Mouse (Mus musculus) CH12F3 (cell line): ENCODE measurements around the gene Ston1.

Source experiments
- in situ Hi-C: fragments of 300-500 bp; cut with MboI; formaldehyde crosslinking; loops from 2 replicates; pipeline ENCODE4 v1.14.3; 2020; ENCODE audit warnings: low sequenced_read_pairs

The Ston1 gene

GRCm38 (mm10) chr17:88597222-88598055 is at the start of gene Ston1:
TSS of gene Ston1 (plus strand) at chr17:88597684.
- in situ Hi-C loops: no loop called here

DNA sequence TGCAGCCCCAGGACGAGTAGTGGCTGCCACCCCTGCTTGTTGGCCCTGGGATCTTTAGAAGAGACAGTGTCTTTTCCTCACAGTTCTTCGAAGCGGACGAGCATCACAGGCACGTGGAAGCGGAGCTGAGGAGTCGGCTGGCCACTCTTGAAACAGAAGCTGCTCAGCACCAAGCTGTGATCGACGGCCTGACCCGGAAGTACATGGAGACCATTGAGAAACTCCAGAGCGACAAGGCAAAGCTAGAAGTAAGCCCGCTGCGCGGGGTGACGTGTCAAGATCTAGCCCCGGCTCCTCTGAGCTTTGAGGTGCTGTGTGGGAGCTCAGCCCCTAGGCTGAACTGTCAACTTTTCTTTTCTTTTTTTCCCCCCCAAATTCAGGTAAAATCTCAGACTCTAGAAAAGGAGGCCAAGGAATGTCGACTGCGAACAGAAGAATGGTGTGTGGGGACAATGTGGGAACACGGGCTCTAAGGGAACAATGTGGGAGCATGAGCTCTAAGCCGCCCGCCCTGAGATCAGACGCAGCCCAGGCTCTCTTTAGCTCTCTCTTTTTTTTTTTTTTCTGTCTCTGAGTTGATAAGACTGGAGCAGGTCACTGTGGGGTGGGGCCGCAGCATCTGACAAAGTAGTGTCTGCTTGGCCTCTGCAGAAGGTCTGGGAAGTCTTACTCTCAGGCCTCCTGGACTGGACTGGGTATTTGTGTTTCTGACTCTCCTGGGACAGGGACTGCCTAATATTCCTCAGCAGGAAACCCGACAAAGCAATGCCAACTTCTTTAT is 47.9 kb upstream of the Ston1 start:
- in situ Hi-C loops: no loop called here

GRCm38 (mm10) chr17:88550351-88550750 is 47.1 kb upstream of the Ston1 start:
- in situ Hi-C loops: no loop called here

- in situ Hi-C loops: no loop called here
Measured at GRCm38 (mm10) chr17:88550981-88551940, 46.2 kb upstream of the Ston1 start.

DNA sequence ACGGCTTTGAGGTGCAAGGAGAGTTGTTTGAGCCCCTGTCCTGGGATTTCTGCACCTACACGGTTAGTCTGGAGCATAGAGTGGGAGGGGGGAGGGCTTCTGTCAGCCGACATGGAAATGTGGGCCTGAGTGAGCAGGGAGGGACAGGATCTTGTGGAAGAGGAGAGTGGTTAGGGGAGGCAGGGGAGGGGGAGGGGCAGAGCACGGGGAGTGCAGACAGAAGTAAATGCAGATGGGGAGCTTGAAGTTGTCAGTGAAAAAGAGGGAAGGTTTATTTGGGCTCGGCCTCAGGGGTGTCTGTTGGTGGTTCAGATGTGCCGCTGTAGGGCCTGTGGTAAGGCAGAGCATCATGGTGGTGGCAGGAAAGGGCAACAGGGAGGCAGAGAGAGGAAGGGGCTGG is 44.9 kb upstream of the Ston1 start:
- in situ Hi-C loops: no loop called here

DNA sequence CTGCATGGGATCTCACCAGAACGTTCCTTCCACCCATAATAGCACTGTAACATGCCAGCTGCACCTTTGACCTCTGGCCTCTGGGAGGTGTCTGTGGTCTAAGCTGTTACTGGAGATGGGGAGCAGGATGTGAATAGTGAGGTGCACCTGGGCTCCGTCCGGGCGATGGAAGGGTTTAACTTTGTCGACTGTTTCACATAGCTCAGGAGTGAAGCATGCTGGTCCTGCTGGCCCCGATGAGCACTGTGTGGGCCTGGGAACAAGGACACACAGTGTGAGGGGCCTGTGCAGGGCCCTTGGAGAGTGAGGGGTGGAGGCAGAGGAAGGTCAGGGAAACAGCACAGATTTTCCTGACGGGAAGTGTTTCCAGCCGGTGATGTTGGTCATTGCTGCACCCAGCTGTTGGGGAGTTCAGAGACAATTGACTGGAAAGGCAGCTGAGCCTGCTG is 44.5 kb upstream of the Ston1 start:
- in situ Hi-C loops: no loop called here

GRCm38 (mm10) chr17:88553473-88554087 is 43.9 kb upstream of the Ston1 start:
- in situ Hi-C loops: no loop called here

DNA sequence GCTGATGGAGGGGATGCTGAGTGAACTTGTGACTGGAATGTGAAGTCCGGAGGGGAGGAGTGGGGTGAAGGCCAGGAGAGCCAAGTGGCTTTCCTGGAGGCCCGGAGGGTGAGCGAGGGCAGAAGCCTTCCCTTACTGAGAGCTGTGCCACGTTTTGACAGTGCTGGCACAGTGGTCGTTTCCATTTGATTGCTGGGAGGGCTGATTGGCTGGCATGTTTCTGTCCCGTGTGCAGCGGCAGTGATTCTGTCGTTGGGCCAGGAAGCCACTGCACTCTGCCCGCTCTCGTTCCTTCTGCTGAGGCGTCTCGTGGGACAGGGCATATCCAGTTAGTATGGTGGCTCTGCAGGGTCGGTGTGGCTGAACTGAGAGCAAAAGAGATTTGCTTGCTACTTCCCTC is 41.3 kb upstream of the Ston1 start:
- in situ Hi-C loops: no loop called here

DNA sequence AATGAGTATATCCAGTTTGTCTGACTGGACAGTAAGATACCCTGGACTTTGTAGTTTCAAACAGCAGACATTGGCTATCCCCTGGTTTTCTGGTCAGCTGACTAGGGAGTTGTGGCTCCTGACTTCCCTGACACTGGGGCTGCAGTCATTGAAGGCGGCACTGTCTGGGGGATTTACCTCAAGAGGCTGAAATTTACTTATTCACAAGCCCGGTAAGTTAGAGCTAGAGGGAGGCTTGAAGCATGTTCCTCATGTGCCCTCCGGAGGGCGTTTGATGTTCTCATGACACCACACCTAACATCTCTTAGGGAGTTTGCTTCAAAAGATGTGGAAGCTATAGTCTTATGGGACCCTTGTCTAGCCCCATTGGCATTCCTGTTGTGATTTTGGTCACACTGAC is 40.8 kb upstream of the Ston1 start:
- in situ Hi-C loops: no loop called here

GRCm38 (mm10) chr17:88558168-88558842 is 39.2 kb upstream of the Ston1 start:
- in situ Hi-C loops: no loop called here

- in situ Hi-C loops: no loop called here
Measured at GRCm38 (mm10) chr17:88563611-88564010, 33.9 kb upstream of the Ston1 start.

DNA sequence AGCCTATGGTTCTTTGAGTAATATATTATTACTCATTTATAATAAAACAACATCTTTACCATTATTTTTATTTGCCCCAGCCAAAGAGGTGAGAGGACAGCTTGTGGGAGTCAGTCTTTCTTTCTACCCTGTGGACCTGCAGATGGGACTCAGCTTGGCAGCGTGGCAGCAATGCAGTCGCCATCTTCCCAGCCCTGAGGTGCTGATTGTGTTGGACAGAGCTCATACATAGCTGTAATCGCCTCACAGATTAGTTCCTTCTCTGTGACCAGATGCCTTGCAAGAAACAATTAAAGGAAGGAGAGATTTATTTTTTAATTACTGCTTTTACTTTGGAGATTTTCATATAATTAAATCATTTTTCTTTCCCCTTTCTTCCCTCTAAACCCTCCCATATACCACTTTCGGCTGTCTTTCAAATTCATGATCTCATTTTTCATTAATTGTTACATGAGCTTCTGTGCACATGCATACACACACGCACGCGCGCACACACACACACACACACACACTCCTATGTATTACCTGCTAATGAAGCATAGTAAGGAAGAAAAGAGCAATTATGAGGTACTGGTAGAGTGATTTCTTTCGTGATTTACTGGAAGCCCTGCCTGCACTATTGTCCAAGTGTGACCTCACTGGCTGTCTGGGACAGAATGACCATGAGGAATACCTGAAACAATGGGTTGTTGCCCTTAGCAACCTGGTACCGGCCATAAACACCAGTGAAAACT is 27.5 kb upstream of the Ston1 start:
- in situ Hi-C loops: no loop called here

- in situ Hi-C loops: no loop called here
Measured at GRCm38 (mm10) chr17:88570784-88571183, 26.7 kb upstream of the Ston1 start.

DNA sequence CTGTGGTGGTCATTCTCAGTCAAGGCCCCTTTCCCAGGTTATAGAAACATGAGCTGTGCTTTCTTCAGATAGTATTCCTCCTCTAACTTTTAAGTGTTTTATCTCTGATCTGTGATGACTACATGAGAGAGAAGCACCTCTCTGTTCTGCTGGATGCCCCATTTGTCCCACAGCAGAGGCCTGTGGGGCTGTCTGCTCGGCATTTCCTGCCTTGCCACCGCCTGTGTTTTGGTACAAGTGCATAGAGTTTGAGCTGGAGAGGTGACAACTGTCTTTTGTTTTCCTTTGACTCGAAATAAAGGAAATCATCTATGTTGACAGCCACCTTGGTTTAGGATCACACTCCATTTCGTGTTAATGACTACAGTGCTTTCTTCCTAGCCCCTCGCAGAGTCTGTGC is 22.7 kb upstream of the Ston1 start:
- in situ Hi-C loops: no loop called here

GRCm38 (mm10) chr17:88578522-88579242 is 18.8 kb upstream of the Ston1 start:
- in situ Hi-C loops: no loop called here

- in situ Hi-C loops: no loop called here
Measured at GRCm38 (mm10) chr17:88580556-88580955, 16.9 kb upstream of the Ston1 start.

DNA sequence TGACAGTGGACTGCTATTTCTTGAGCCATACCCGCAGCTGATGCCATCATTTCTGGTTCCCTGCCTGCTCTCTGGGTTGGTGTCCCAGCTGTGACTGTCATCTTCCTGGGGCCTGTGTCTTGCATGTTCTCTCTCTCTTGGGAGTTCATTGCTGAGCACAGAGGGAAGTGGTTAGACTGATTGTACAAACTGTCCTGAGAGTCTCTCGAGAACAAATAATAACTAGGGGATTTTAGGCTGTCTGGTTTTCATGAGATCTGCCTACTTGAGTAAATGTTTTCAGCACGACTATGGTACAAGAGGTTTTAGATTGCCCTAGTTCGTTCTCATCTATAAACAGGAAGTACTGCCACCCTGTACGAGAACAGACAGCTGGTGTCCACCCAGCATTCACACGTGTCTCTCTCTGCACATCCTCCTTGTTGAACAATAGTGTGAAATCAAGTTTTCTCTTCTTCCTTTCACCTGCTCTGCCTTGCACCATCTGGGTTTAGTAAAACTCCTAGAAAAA is 15.9 kb upstream of the Ston1 start:
- in situ Hi-C loops: no loop called here

DNA sequence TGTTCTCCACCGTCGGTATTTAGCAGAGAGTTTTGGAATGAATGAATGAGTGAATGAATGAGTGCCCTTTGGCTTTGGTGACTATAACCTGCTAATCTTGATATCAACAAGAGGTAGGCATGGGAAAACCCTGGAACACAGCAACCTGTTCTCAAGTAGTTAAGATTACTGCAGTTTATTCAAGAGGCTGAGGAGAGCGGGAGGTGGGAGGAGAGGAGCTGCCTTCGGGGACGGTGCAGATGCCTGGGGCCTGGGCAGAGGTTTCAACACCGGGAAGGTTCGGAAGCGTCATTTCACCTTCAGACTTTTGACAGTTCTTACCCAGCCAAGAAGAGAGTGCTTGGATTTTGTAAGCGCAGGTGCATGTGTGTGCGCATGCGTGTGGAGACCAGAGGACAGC is 14.5 kb upstream of the Ston1 start:
- in situ Hi-C loops: no loop called here
